Mouse (Mus musculus): ENCODE data around the gene Fhl3.
"Not testable (repeated sequence)": the region's sequence is repeated elsewhere in the genome, so short reads cannot be mapped to it uniquely, and the experiment has no call there.

Gene Fhl3

GRCm38 (mm10) chr4:124683474-124683873 lies 17.0 kb upstream of the Fhl3 start:
- no peak for DNase-seq (ENCODE audit: low spot score in 2 of 2)

- no peak for DNase-seq (ENCODE audit: low spot score in 2 of 2)
Observed at GRCm38 (mm10) chr4:124685004-124685403, 15.5 kb upstream of the Fhl3 start.

- no peak for DNase-seq (ENCODE audit: low spot score in 2 of 2)
Observed at GRCm38 (mm10) chr4:124685453-124685852, 15.0 kb upstream of the Fhl3 start.

GRCm38 (mm10) chr4:124685897-124686402 lies 14.6 kb upstream of the Fhl3 start:
- no peak for DNase-seq (ENCODE audit: low spot score in 2 of 2)

GRCm38 (mm10) chr4:124691455-124691854 lies 9.0 kb upstream of the Fhl3 start:
- no peak for DNase-seq (ENCODE audit: low spot score in 2 of 2)

- DNase-seq (ENCODE audit: low spot score in 2 of 2): no peak
Observed at GRCm38 (mm10) chr4:124692416-124692861, 8.1 kb upstream of the Fhl3 start.

GRCm38 (mm10) chr4:124693135-124693894 lies 7.2 kb upstream of the Fhl3 start, which contains the start of gene Utp11:
TSS of gene Utp11 (minus strand) at chr4:124693600.
- DNase-seq (ENCODE audit: low spot score in 2 of 2): peak; percentile 88 to 89

- no peak for DNase-seq (ENCODE audit: low spot score in 2 of 2)
Observed at GRCm38 (mm10) chr4:124694572-124694971, 5.9 kb upstream of the Fhl3 start.

GRCm38 (mm10) chr4:124695786-124696516 lies 4.5 kb upstream of the Fhl3 start:
- DNase-seq (ENCODE audit: low spot score in 2 of 2): no peak

- DNase-seq (ENCODE audit: low spot score in 2 of 2): no peak
Observed at GRCm38 (mm10) chr4:124699791-124700190, 710 bp upstream of the Fhl3 start.

GRCm38 (mm10) chr4:124701052-124701845 lies 748 bp downstream of the Fhl3 start:
- no peak for DNase-seq (ENCODE audit: low spot score in 2 of 2)

GRCm38 (mm10) chr4:124701916-124702315 lies 1.4 kb downstream of the Fhl3 start:
- no peak for DNase-seq (ENCODE audit: low spot score in 2 of 2)

- DNase-seq (ENCODE audit: low spot score in 2 of 2): no peak
Observed at GRCm38 (mm10) chr4:124703406-124703805, 2.9 kb downstream of the Fhl3 start.

- no peak for DNase-seq (ENCODE audit: low spot score in 2 of 2)
Observed at GRCm38 (mm10) chr4:124703881-124704796, 3.6 kb downstream of the Fhl3 start.

GRCm38 (mm10) chr4:124704797-124705474 lies 4.4 kb downstream of the Fhl3 start:
- no peak for DNase-seq (ENCODE audit: low spot score in 2 of 2)

GRCm38 (mm10) chr4:124705661-124706269 lies 5.3 kb downstream of the Fhl3 start:
- no peak for DNase-seq (ENCODE audit: low spot score in 2 of 2)

- DNase-seq (ENCODE audit: low spot score in 2 of 2): not testable (repeated sequence)
Observed at GRCm38 (mm10) chr4:124707381-124708199, 7.1 kb downstream of the Fhl3 start.

- not testable (repeated sequence) for DNase-seq (ENCODE audit: low spot score in 2 of 2)
Observed at GRCm38 (mm10) chr4:124708200-124708517, 7.7 kb downstream of the Fhl3 start.

Measured in right cerebral cortex, adult 2 months (tissue).